Mouse (Mus musculus) liver, embryonic 11.5 days (tissue): ENCODE results near the gene Ttf1. TPM values are rescaled to one million over a fixed set of nuclear protein-coding genes. Genes with fewer than 3 reads are reported as not detected.
"Not testable (repeated sequence)": the region's sequence is repeated elsewhere in the genome, so short reads cannot be mapped to it uniquely, and the experiment has no call there.

Source experiments
- ATAC-seq: fragments of 200-750 bp; cut with Nextera tagmentation; replicated peaks from 2 replicates; pipeline ENCODE4 v1.8.0; 2017; ENCODE audit warnings: moderate number of reproducible peaks, mild to moderate bottlenecking, moderate TSS enrichment, moderate library complexity; ENCODE audit not compliant: low FRiP score
- DNase-seq: peaks from one replicate; pipeline ENCODE4 v3.0.0-alpha.2; 2017; ENCODE audit warnings: low spot score
- H3K27ac ChIP-seq: fragments of 300-500 bp; sonication (generic); 2 replicates; pipeline ENCODE4 v1.5.1; 2014; ENCODE audit warnings: mild to moderate bottlenecking, low read depth, low read length, control low read depth
- H3K27me3 ChIP-seq: fragments of 300-500 bp; sonication (generic); replicated peaks from 2 replicates; pipeline ENCODE4 v1.6.1; 2014; ENCODE audit warnings: low read length, mixed read lengths; ENCODE audit not compliant: control insufficient read depth, insufficient read depth
- H3K36me3 ChIP-seq: fragments of 300-500 bp; sonication (generic); 2 replicates; pipeline ENCODE4 v1.6.1; 2014; ENCODE audit warnings: mild to moderate bottlenecking, low read length, moderate library complexity, mixed read lengths; ENCODE audit not compliant: control insufficient read depth, insufficient read depth
- H3K4me1 ChIP-seq: fragments of 300-500 bp; sonication (generic); replicated peaks from 2 replicates; pipeline ENCODE4 v1.6.1; 2014; ENCODE audit warnings: low read length, mixed read lengths; ENCODE audit not compliant: control insufficient read depth, insufficient read depth
- H3K4me2 ChIP-seq: fragments of 300-500 bp; sonication (generic); 2 replicates; pipeline ENCODE4 v1.6.1; 2014; ENCODE audit warnings: mild to moderate bottlenecking, control low read depth, moderate library complexity
- H3K4me3 ChIP-seq: fragments of 300-500 bp; sonication (generic); 2 replicates; pipeline ENCODE4 v1.5.1; 2014; ENCODE audit warnings: low read depth, low read length, control low read depth
- H3K9ac ChIP-seq: fragments of 300-500 bp; sonication (generic); 2 replicates; pipeline ENCODE4 v1.6.1; 2014; ENCODE audit warnings: low read depth, low read length, control low read depth
- H3K9me3 ChIP-seq: fragments of 300-500 bp; sonication (generic); 2 replicates; pipeline ENCODE4 v1.6.1; 2016; ENCODE audit warnings: low read length, inconsistent platforms, mixed read lengths; ENCODE audit not compliant: control insufficient read depth
- WGBS: fragments of 180-500 bp; shearing (Covaris S2); extraction: QIAGEN DNeasy Blood & Tissue Kit; methylation state at CpG from one replicate; pipeline ENCODE4 v1.1.7; 2014; 5-methylcytosine and 5-hydroxymethylcytosine counted together
- polyA plus RNA-seq: library from polyadenylated mRNA; unstranded; fragments of >200 nt; fragmentation: Nextera tagmentation; extraction: Ambion mirVana; gene quantifications from 2 replicates; pipeline ENCODE4 v1.2.1, GENCODE M21; 2014

The Ttf1 gene
- polyA plus RNA-seq, 1 experiment from 2014 or later, result 11.1 TPM

GRCm38 (mm10) chr2:29098786-29099185 lies 38.7 kb downstream of the Ttf1 start:
- H3K27ac ChIP-seq, result no peak overlapping the region
- H3K4me1 ChIP-seq, result no peaks in the 10 kb centered on the region
- ATAC-seq (no peak), DNase-seq (no peak)
- no peaks in the 10 kb centered on the region for H3K9me3 ChIP-seq
- H3K4me3 ChIP-seq, result no peak overlapping the region
- H3K9ac ChIP-seq, result no peak overlapping the region
- WGBS, result 71% methylated on average over 8 of the region's 8 CpGs
- H3K4me2 ChIP-seq, result no peak overlapping the region
- no peaks in the 10 kb centered on the region for H3K27me3 ChIP-seq
- no peaks in the 10 kb centered on the region for H3K36me3 ChIP-seq

GRCm38 (mm10) chr2:29099646-29100045 lies 39.6 kb downstream of the Ttf1 start:
- H3K36me3 ChIP-seq, result no peaks in the 10 kb centered on the region
- H3K4me1 ChIP-seq, result no peaks in the 10 kb centered on the region
- H3K27me3 ChIP-seq, result no peaks in the 10 kb centered on the region
- H3K9me3 ChIP-seq, result no peaks in the 10 kb centered on the region
- no peak overlapping the region for H3K27ac ChIP-seq
- DNase-seq (no peak), ATAC-seq (no peak)
- WGBS, result 86% methylated on average over 14 of the region's 14 CpGs
- no peak overlapping the region for H3K4me3 ChIP-seq
- H3K4me2 ChIP-seq, result no peak overlapping the region
- H3K9ac ChIP-seq, result no peak overlapping the region

- DNase-seq (no peak), ATAC-seq (no peak)
- H3K9ac ChIP-seq, result no peak overlapping the region
Observed at GRCm38 (mm10) chr2:29100822-29101534, 40.9 kb downstream of the Ttf1 start.

DNA sequence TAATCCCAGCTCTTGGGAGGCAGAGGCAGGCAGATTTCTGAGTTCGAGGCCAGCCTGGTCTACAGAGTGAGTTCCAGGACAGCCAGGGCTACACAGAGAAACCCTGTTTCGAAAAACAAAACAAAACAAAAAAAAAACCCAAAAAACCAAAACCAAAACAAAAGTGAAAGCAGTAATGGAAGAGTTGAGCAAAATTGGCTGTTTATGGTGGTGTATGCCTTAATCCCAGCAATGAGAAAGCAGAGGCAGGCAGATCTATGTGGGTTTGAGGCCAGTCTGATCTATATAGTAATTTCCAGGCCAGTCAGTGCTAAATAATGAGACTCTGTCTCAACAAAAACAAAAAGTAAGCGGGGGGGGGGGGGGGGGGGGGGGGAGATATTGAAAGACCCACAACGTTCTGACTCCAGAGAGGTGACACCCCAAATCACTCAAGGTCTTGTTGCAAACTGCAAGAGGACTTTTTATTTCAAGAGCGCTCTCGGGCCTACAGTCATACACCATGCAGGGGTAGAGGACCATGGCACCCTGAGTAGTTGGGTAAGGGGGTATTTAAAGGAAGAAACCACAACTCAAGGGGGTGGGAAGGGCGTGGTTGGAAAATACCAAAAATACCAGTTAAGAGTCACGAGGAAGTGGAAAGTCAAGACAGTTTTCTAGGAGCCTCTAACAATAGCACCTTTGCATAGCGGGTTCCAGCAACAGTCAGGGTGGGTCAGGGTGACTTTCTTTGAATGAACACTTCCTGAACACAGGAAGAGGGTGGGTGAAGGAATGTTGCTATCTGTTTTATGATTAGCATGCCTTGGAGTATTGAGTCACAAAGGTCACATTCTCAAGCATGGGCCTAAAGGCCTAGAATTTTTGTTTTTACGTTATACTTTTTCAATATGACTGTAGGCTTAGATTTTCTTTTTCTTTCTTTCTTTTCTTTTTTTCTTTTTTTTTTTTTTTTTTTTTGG lies 42.6 kb downstream of the Ttf1 start:
- not testable (repeated sequence) for H3K4me2 ChIP-seq, H3K4me1 ChIP-seq, H3K9me3 ChIP-seq, H3K27ac ChIP-seq, ATAC-seq, H3K27me3 ChIP-seq, DNase-seq, H3K9ac ChIP-seq, H3K4me3 ChIP-seq, H3K36me3 ChIP-seq
- 67% methylated on average over 10 of the region's 10 CpGs for WGBS

More at GRCm38 (mm10) chr2:29100822-29101534, 40.9 kb downstream of the Ttf1 start:
- 65% methylated on average over 7 of the region's 7 CpGs for WGBS
- H3K9me3 ChIP-seq, result no peaks in the 10 kb centered on the region
- H3K4me1 ChIP-seq, result no peaks in the 10 kb centered on the region
- no peak overlapping the region for H3K4me3 ChIP-seq
- H3K27me3 ChIP-seq, result no peaks in the 10 kb centered on the region
- H3K4me2 ChIP-seq, result peak overlapping the region; percentile 37
- H3K27ac ChIP-seq, result no peak overlapping the region
- H3K36me3 ChIP-seq, result no peaks in the 10 kb centered on the region

- no peak for DNase-seq
- H3K36me3 ChIP-seq, result no peaks in the 10 kb centered on the region
Observed at GRCm38 (mm10) chr2:29120969-29121368, 60.9 kb downstream of the Ttf1 start.

GRCm38 (mm10) chr2:29122446-29122845 lies 62.4 kb downstream of the Ttf1 start:
- no peak overlapping the region for H3K4me2 ChIP-seq
- H3K4me1 ChIP-seq, result peaks cover 4% of the 10 kb centered on the region; the same call in 1 of the 2 replicates
- H3K27me3 ChIP-seq, result no peaks in the 10 kb centered on the region
- WGBS, result 57% methylated on average over 3 of the region's 3 CpGs
- H3K9me3 ChIP-seq, result no peaks in the 10 kb centered on the region
- no peak overlapping the region for H3K9ac ChIP-seq
- no peak overlapping the region for H3K4me3 ChIP-seq
- DNase-seq (no peak), ATAC-seq (no peak)
- H3K27ac ChIP-seq, result no peak overlapping the region
- H3K36me3 ChIP-seq, result no peaks in the 10 kb centered on the region

More at GRCm38 (mm10) chr2:29120969-29121368, 60.9 kb downstream of the Ttf1 start:
- H3K27me3 ChIP-seq, result no peaks in the 10 kb centered on the region
- no peak for ATAC-seq
- peaks cover 2% of the 10 kb centered on the region; the same call in 1 of the 2 replicates for H3K4me1 ChIP-seq
- no peak overlapping the region for H3K9ac ChIP-seq
- H3K4me2 ChIP-seq, result no peak overlapping the region
- no peaks in the 10 kb centered on the region for H3K9me3 ChIP-seq
- no peak overlapping the region for H3K4me3 ChIP-seq
- H3K27ac ChIP-seq, result no peak overlapping the region

GRCm38 (mm10) chr2:29123907-29124569 lies 64.0 kb downstream of the Ttf1 start, which contains the start of gene Setx:
TSS of gene Setx (plus strand) at chr2:29124181.
- WGBS, result 68% methylated on average over 14 of the region's 14 CpGs
- Histone ChIP-seq H3K9me3 (no peaks in the 10 kb centered on the region), H3K4me1 (peaks cover 4% of the 10 kb centered on the region; the same call in 1 of the 2 replicates), H3K27me3 (no peaks in the 10 kb centered on the region), H3K36me3 (peaks cover 2% of the 10 kb centered on the region; the same call in 1 of the 2 replicates), H3K4me3 (peak within 1 kb of the TSS; percentile 82), H3K27ac (peak within 1 kb of the TSS; percentile 96), H3K4me2 (peak within 1 kb of the TSS; percentile 87), H3K9ac (peak within 1 kb of the TSS; percentile 93)
- ATAC-seq (no peak), DNase-seq (no peak)

DNA sequence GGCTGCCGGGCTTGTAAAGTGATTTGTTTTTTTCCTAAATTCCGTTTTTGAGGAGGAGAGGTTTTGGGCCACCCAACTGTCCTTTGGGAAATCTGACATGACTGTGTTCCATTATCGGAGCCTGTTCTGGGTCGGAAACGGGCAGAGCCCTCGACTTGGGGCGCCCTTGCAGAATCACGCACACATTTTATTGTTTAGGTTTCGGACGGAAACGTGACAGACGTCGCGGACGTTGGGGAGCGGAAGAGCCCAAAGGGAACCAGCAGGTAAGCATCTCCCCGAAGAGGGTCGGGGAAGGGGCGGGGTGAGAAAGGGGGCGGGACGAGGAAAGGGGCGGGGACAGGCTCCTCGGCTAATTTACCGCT lies 64.5 kb downstream of the Ttf1 start:
- H3K4me2 ChIP-seq, result peak overlapping the region; percentile 87
- peak overlapping the region; percentile 82 for H3K4me3 ChIP-seq
- H3K27me3 ChIP-seq, result no peaks in the 10 kb centered on the region
- H3K9me3 ChIP-seq, result no peaks in the 10 kb centered on the region
- WGBS, result under 1% methylated on average over 24 of the region's 24 CpGs
- DNase-seq, result no peak
- H3K9ac ChIP-seq, result peak overlapping the region; percentile 55
- peaks cover 2% of the 10 kb centered on the region; the same call in 1 of the 2 replicates for H3K36me3 ChIP-seq
- no peak for ATAC-seq
- no peak overlapping the region for H3K27ac ChIP-seq
- peaks cover 4% of the 10 kb centered on the region; the same call in 1 of the 2 replicates for H3K4me1 ChIP-seq
